28 mouse cellular contexts compared by ENCODE assay signal in genomic region chr12:12567734-12568104, GRCm38 (mm10).
"Had no signal": no experiment of that assay in that cellular context is flagged by ENCODE, and none has a peak within 500 bp of the region (broad histone marks: within the 10 kb centered on the region; RNA-seq: fewer than 3 reads in every experiment).

No protein-coding gene starts in this region.

- H3K27ac ChIP-seq: heart, embryonic 10.5 days; hindbrain, embryonic 10.5 days; hindbrain, embryonic 12.5 days; hindbrain, embryonic 14.5 days; intestine, embryonic 15.5 days; layer of hippocampus, adult 2 months; left cerebral cortex, adult 2 months; limb, embryonic 10.5 days; limb, embryonic 12.5 days; liver, embryonic 13.5 days; liver, embryonic 15.5 days had no signal

- ATAC-seq: hindbrain, embryonic 16.5 days; inflammation-experienced regulatory T-cells, adult 6 months; intestine, embryonic 15.5 days; intestine, postnatal 0 days; liver, postnatal 0 days had no signal

- H3K27me3 ChIP-seq: heart, embryonic 12.5 days; hindbrain, embryonic 12.5 days; intestine, embryonic 15.5 days; limb, embryonic 12.5 days; liver, embryonic 13.5 days; liver, embryonic 15.5 days had no signal

- H3K9ac ChIP-seq: heart, embryonic 12.5 days; hindbrain, embryonic 12.5 days; hindbrain, embryonic 14.5 days; intestine, embryonic 15.5 days; limb, embryonic 12.5 days; liver, embryonic 13.5 days; liver, embryonic 15.5 days; liver, postnatal 0 days had no signal

- H3K9me3 ChIP-seq: heart, embryonic 10.5 days; heart, embryonic 12.5 days; hindbrain, embryonic 10.5 days; hindbrain, embryonic 12.5 days; intestine, embryonic 15.5 days; limb, embryonic 10.5 days; limb, embryonic 12.5 days; liver, embryonic 13.5 days; liver, embryonic 15.5 days had no signal

- H3K36me3 ChIP-seq: heart, embryonic 10.5 days; heart, embryonic 12.5 days; hindbrain, embryonic 10.5 days; hindbrain, embryonic 12.5 days; intestine, embryonic 15.5 days; limb, embryonic 10.5 days; limb, embryonic 12.5 days; liver, embryonic 13.5 days; liver, embryonic 15.5 days had no signal

- H3K4me1 ChIP-seq: heart, embryonic 10.5 days; hindbrain, embryonic 10.5 days; hindbrain, embryonic 12.5 days; intestine, embryonic 15.5 days; limb, embryonic 10.5 days; limb, embryonic 12.5 days had no signal

- DNase-seq: gastrocnemius, postnatal 10 days; gastrocnemius, postnatal 25 days; heart, adult 18-20 months; heart, postnatal 10 days; heart, postnatal 4 days; kidney, adult 18-20 months; kidney, adult 8-10 months; kidney, postnatal 10 days; kidney, postnatal 25 days; kidney, postnatal 4 days; liver; liver, embryonic 13.5 days; liver, postnatal 0 days had no signal

- H3K4me2 ChIP-seq: heart, embryonic 12.5 days; hindbrain, embryonic 12.5 days; hindbrain, embryonic 14.5 days; intestine, embryonic 15.5 days; limb, embryonic 12.5 days; liver, embryonic 11.5 days; liver, embryonic 13.5 days; liver, embryonic 15.5 days had no signal

- H3K4me3 ChIP-seq: heart, embryonic 10.5 days; heart, embryonic 12.5 days; hindbrain, embryonic 10.5 days; hindbrain, embryonic 12.5 days; intestine, embryonic 15.5 days; layer of hippocampus, adult 2 months; left cerebral cortex, adult 2 months; limb, embryonic 10.5 days; limb, embryonic 12.5 days; liver, embryonic 13.5 days; liver, embryonic 15.5 days had no signal
